Mouse (Mus musculus) heart, adult 2 months (tissue): ENCODE data around the gene Zfp846. TPM values are rescaled to one million over a fixed set of nuclear protein-coding genes. Genes with fewer than 3 reads are reported as not detected.
"Not testable (repeated sequence)": the region's sequence is repeated elsewhere in the genome, so short reads cannot be mapped to it uniquely, and the experiment has no call there.

Source experiments
- DNase-seq, 2 experiments: peaks; one replicate each; pipeline ENCODE4 v3.0.0; 2021
- H3K27ac ChIP-seq: fragments of 200-600 bp; 2 replicates; pipeline ENCODE4 v1.8.1; 2022
- H3K27me3 ChIP-seq: fragments of 200-500 bp; 2 replicates; pipeline ENCODE4 v1.6.1; 2012; ENCODE audit warnings: mild to moderate bottlenecking, low read length, inconsistent platforms, mixed read lengths; ENCODE audit not compliant: control insufficient read depth, insufficient read depth
- H3K36me3 ChIP-seq: fragments of 200-500 bp; 2 replicates; pipeline ENCODE4 v1.6.1; 2012; ENCODE audit warnings: low read length, inconsistent platforms; ENCODE audit not compliant: control insufficient read depth, insufficient read depth
- H3K4me1 ChIP-seq: fragments of 200-500 bp; 2 replicates; pipeline ENCODE4 v1.6.1; 2011; ENCODE audit warnings: low read length; ENCODE audit not compliant: control insufficient read depth, insufficient read depth
- H3K4me3 ChIP-seq: fragments of 200-600 bp; 2 replicates; pipeline ENCODE4 v1.8.1; 2022
- H3K79me2 ChIP-seq: fragments of 200-500 bp; replicated peaks from 2 replicates; pipeline ENCODE4 v1.6.1; 2012; ENCODE audit warnings: mild to moderate bottlenecking, inconsistent platforms, low read length, moderate library complexity, mixed read lengths; ENCODE audit not compliant: control insufficient read depth, insufficient read depth
- H3K9ac ChIP-seq: fragments of 200-500 bp; 2 replicates; pipeline ENCODE4 v1.6.1; 2012; ENCODE audit warnings: low read depth, mild to moderate bottlenecking, control low read depth, inconsistent platforms, low read length, mixed read lengths
- CTCF ChIP-seq: fragments of 200-600 bp; IDR thresholded peaks from 2 replicates; pipeline ENCODE4 v1.8.1; 2022; ENCODE audit warnings: antibody characterized with exemption, mild to moderate bottlenecking, moderate library complexity
- EP300 ChIP-seq: fragments of 200-500 bp; IDR thresholded peaks from 2 replicates; pipeline ENCODE4 v1.6.1; 2011; ENCODE audit warnings: low read depth, low read length, control low read depth; ENCODE audit not compliant: insufficient read depth
- POLR2A ChIP-seq: fragments of 200-500 bp; IDR thresholded peaks from 2 replicates; pipeline ENCODE4 v1.6.1; 2011; ENCODE audit warnings: mild to moderate bottlenecking, low read depth, low read length, control low read depth; ENCODE audit not compliant: insufficient read depth
- WGBS: fragments of 180-500 bp; shearing (Covaris S2); methylation state at CpG from one replicate; pipeline ENCODE4 v1.1.7; 2018; 5-methylcytosine and 5-hydroxymethylcytosine counted together
- intact Hi-C: fragments of 180-260 bp; cut with DNase I; formaldehyde crosslinking; loops from one replicate; pipeline ENCODE4 v1.15.1; 2025
- polyA plus RNA-seq: library from polyadenylated mRNA; depleted of rRNA; stranded (reverse); fragments of >200 nt; gene quantifications from 2 replicates; pipeline ENCODE4 v1.2.3, GENCODE M21; 2012
- total RNA-seq, 2 experiments: library from RNA; stranded (reverse); gene quantifications; 2 replicates each; pipeline ENCODE4 v1.2.3; 2021

Gene Zfp846
- total and polyA plus RNA-seq, 3 experiments = 1.4 to 5.1 (median 4.7) TPM

- Histone ChIP-seq H3K27ac (peak overlapping the region; percentile 80), H3K9ac (peak overlapping the region; percentile 80), H3K27me3 (no peaks in the 10 kb centered on the region), H3K79me2 (no peaks in the 10 kb centered on the region), H3K36me3 (no peaks in the 10 kb centered on the region), H3K4me1 (peaks cover 1% of the 10 kb centered on the region; the same call in 1 of the 2 replicates), H3K4me3 (peak overlapping the region; percentile 51)
- peak in 1 of 2 experiments; percentile 15 for DNase-seq
- intact Hi-C loops = loop anchor here (1.0 to 10.0 kb wide), 4 partner anchors 24 to 160 kb away; partner anchors contain the start of genes Zfp266, Zfp426 and Zfp560
- TF ChIP-seq POLR2A = 0 out of 2 replicates have a peak, but pooled peaks have one; percentile 17
- TF ChIP-seq EP300 = no peak
- TF ChIP-seq CTCF = peak; percentile 74
- WGBS = 10% methylated on average over 8 of the region's 8 CpGs
Measured at GRCm38 (mm10) chr9:20545151-20545550, 35.9 kb upstream of the Zfp846 start.

GRCm38 (mm10) chr9:20551781-20552275 lies 29.3 kb upstream of the Zfp846 start:
- TF ChIP-seq POLR2A = no peak
- peak; percentile 0; the same call in 1 of the 2 replicates for TF ChIP-seq CTCF
- TF ChIP-seq EP300 = no peak
- H3K79me2 ChIP-seq = no peaks in the 10 kb centered on the region
- no peak overlapping the region; the same call in 1 of the 2 replicates for H3K9ac ChIP-seq
- peak overlapping the region; percentile 91 for H3K27ac ChIP-seq
- 34% methylated on average over 5 of the region's 5 CpGs for whole genome bisulfite sequencing
- peak in 1 of 2 experiments; percentile 13 for DNase-seq
- no peaks in the 10 kb centered on the region for H3K4me1 ChIP-seq
- H3K4me3 ChIP-seq = no peak overlapping the region
- no peaks in the 10 kb centered on the region for H3K27me3 ChIP-seq
- intact Hi-C loops = loop anchor here (2.0 kb wide), 1 partner anchor 29 kb away; the partner anchor contains the start of gene Zfp846
- no peaks in the 10 kb centered on the region for H3K36me3 ChIP-seq

GRCm38 (mm10) chr9:20552698-20553097 lies 28.4 kb upstream of the Zfp846 start:
- H3K36me3 ChIP-seq = no peaks in the 10 kb centered on the region
- no peaks in the 10 kb centered on the region for H3K27me3 ChIP-seq
- no peak overlapping the region for H3K9ac ChIP-seq
- DNase-seq = no peak
- H3K4me3 ChIP-seq = no peak overlapping the region
- H3K27ac ChIP-seq = peak overlapping the region; percentile 91
- no peaks in the 10 kb centered on the region for H3K4me1 ChIP-seq
- 60% methylated on average over 1 of the region's 1 CpGs for WGBS
- intact Hi-C loops = loop anchor here (2.0 kb wide), 1 partner anchor 28 kb away; the partner anchor contains the start of gene Zfp846
- TF ChIP-seq POLR2A (no peak), CTCF (no peak)
- no peaks in the 10 kb centered on the region for H3K79me2 ChIP-seq

- H3K4me1 ChIP-seq = no peaks in the 10 kb centered on the region
- no peaks in the 10 kb centered on the region for H3K27me3 ChIP-seq
- intact Hi-C loops = no loop called here
- no peak overlapping the region for H3K4me3 ChIP-seq
- TF ChIP-seq EP300 = no peak
- no peak for TF ChIP-seq CTCF
- no peak for TF ChIP-seq POLR2A
- H3K9ac ChIP-seq = no peak overlapping the region
- DNase-seq = no peak
- no peaks in the 10 kb centered on the region for H3K36me3 ChIP-seq
- H3K27ac ChIP-seq = no peak overlapping the region
- H3K79me2 ChIP-seq = no peaks in the 10 kb centered on the region
- 82% methylated on average over 5 of the region's 5 CpGs for WGBS
Measured at GRCm38 (mm10) chr9:20562177-20562576, 18.9 kb upstream of the Zfp846 start.

- H3K79me2 ChIP-seq, H3K4me1 ChIP-seq, H3K9ac ChIP-seq, H3K27me3 ChIP-seq, DNase-seq, intact Hi-C loops, H3K27ac ChIP-seq, H3K36me3 ChIP-seq, H3K4me3 ChIP-seq: not testable (repeated sequence)
- 54% methylated on average over 3 of the region's 3 CpGs for WGBS
Measured at GRCm38 (mm10) chr9:20565326-20566030, 15.6 kb upstream of the Zfp846 start.

- H3K27me3 ChIP-seq = no peaks in the 10 kb centered on the region
- intact Hi-C loops = no loop called here
- H3K27ac ChIP-seq = no peak overlapping the region
- no peak for TF ChIP-seq CTCF
- no peak for TF ChIP-seq POLR2A
- no peak for TF ChIP-seq EP300
- H3K9ac ChIP-seq = no peak overlapping the region
- no peaks in the 10 kb centered on the region for H3K79me2 ChIP-seq
- no peak overlapping the region for H3K4me3 ChIP-seq
- H3K4me1 ChIP-seq = no peaks in the 10 kb centered on the region
- no peak for DNase-seq
- no peaks in the 10 kb centered on the region for H3K36me3 ChIP-seq
Measured at GRCm38 (mm10) chr9:20571060-20571459, 10.0 kb upstream of the Zfp846 start.
